Mouse (Mus musculus): ENCODE measurements around the gene Samd15.

GRCm38 (mm10) chr12:87177631-87178030 is 21.9 kb upstream of the Samd15 start:
- TF ChIP-seq POLR2A (IDR thresholded peaks at IDR 0.05; ENCODE audit: low read depth, low read length) = no peak
- no peak for TF ChIP-seq CTCF (IDR thresholded peaks at IDR 0.05; ENCODE audit: extremely low read depth, insufficient read length, insufficient replicate concordance, low read depth, low read length)
